Mouse (Mus musculus) activated CD4-positive, CD25-positive, alpha-beta regulatory T cell, adult 4 months (primary cell): ENCODE measurements around the gene Slf2. TPM values are rescaled to one million over a fixed set of nuclear protein-coding genes. Genes with fewer than 3 reads are reported as not detected.

Source experiments
- ATAC-seq: one replicate; pipeline ENCODE4 v1.8.0; 2017
- polyA plus RNA-seq, 2 experiments: library from polyadenylated mRNA; unstranded; fragments of 100-300 nt; shearing (Covaris generic); gene quantifications; one replicate each; pipeline ENCODE4 v1.2.1; 2017

The Slf2 gene
- polyA plus RNA-seq, 2 experiments from 2014 or later: 19.6 to 23.0 TPM

- no peak for ATAC-seq
Measured at GRCm38 (mm10) chr19:44984420-44984819, 53.5 kb downstream of the Slf2 start.

- no peak for ATAC-seq
Measured at GRCm38 (mm10) chr19:44985159-44985988, 54.4 kb downstream of the Slf2 start.

- ATAC-seq: no peak
Measured at GRCm38 (mm10) chr19:44987004-44987403, 56.1 kb downstream of the Slf2 start.

- no peak for ATAC-seq
Measured at GRCm38 (mm10) chr19:44987851-44988250, 56.9 kb downstream of the Slf2 start.

GRCm38 (mm10) chr19:44988321-44988720 lies 57.4 kb downstream of the Slf2 start:
- no peak for ATAC-seq

- ATAC-seq: no peak
Measured at GRCm38 (mm10) chr19:44988831-44989566, 58.0 kb downstream of the Slf2 start, which contains the start of gene Sema4g. Gene Sema4g (plus strand): TSS chr19:44989101.

GRCm38 (mm10) chr19:44989567-44990495 lies 58.9 kb downstream of the Slf2 start:
- ATAC-seq: no peak

GRCm38 (mm10) chr19:44991031-44991430 lies 60.1 kb downstream of the Slf2 start:
- no peak for ATAC-seq

GRCm38 (mm10) chr19:44992246-44992645 lies 61.3 kb downstream of the Slf2 start:
- ATAC-seq: no peak

- no peak for ATAC-seq
Measured at GRCm38 (mm10) chr19:44992712-44993111, 61.8 kb downstream of the Slf2 start.

- no peak for ATAC-seq
Measured at GRCm38 (mm10) chr19:44997786-44998185, 66.8 kb downstream of the Slf2 start.

GRCm38 (mm10) chr19:44999647-45000046 lies 68.7 kb downstream of the Slf2 start:
- ATAC-seq: no peak

- ATAC-seq: no peak
Measured at GRCm38 (mm10) chr19:45002301-45002700, 71.3 kb downstream of the Slf2 start.

- no peak for ATAC-seq
Measured at GRCm38 (mm10) chr19:45003740-45004516, 73.0 kb downstream of the Slf2 start.

- no peak for ATAC-seq
Measured at GRCm38 (mm10) chr19:45005444-45005843, 74.5 kb downstream of the Slf2 start, which contains the start of gene Twnk. Gene Twnk (plus strand): TSS chr19:45005663.

- peak; percentile 96 for ATAC-seq
Measured at GRCm38 (mm10) chr19:45005957-45006712, 75.2 kb downstream of the Slf2 start, which contains the start of gene Mrpl43. Gene Mrpl43 (minus strand): TSS chr19:45006442.

GRCm38 (mm10) chr19:45007021-45007420 lies 76.1 kb downstream of the Slf2 start:
- ATAC-seq: no peak

- no peak for ATAC-seq
Measured at GRCm38 (mm10) chr19:45007425-45008191, 76.7 kb downstream of the Slf2 start.

GRCm38 (mm10) chr19:45010646-45011045 lies 79.7 kb downstream of the Slf2 start:
- no peak for ATAC-seq

- no peak for ATAC-seq
Measured at GRCm38 (mm10) chr19:45012219-45012618, 81.3 kb downstream of the Slf2 start.
